Mouse (Mus musculus) spleen, adult 2 months (tissue): ENCODE measurements around the gene Gm37240. TPM values are rescaled to one million over a fixed set of nuclear protein-coding genes. Genes with fewer than 3 reads are reported as not detected.
A peak's percentile ranks its signal among the peaks of the same experiment; 100 is the strongest.

ENCODE experiments used
- DNase-seq, 2 experiments: peaks; one replicate each; pipeline versions ENCODE4 v3.0.0 to v3.0.0-alpha.2; 2012 to 2021; ENCODE audit warnings: low spot score in 2 of 2, low read depth in 1 of 2
- H3K27ac ChIP-seq: fragments of 200-500 bp; 2 replicates; pipeline ENCODE4 v1.5.1; 2012; ENCODE audit warnings: low read length, inconsistent platforms; ENCODE audit not compliant: insufficient read depth
- H3K27me3 ChIP-seq: fragments of 200-500 bp; 2 replicates; pipeline ENCODE4 v1.6.1; 2012; ENCODE audit warnings: mild to moderate bottlenecking, moderate library complexity, low read length, inconsistent platforms; ENCODE audit not compliant: control insufficient read depth, insufficient read depth
- H3K36me3 ChIP-seq: fragments of 200-500 bp; 2 replicates; pipeline ENCODE4 v1.6.1; 2012; ENCODE audit warnings: mild to moderate bottlenecking, low read length, inconsistent platforms; ENCODE audit not compliant: control insufficient read depth, insufficient read depth
- H3K4me1 ChIP-seq: fragments of 200-500 bp; 2 replicates; pipeline ENCODE4 v1.6.1; 2011; ENCODE audit warnings: inconsistent platforms; ENCODE audit not compliant: control insufficient read depth, insufficient read depth, insufficient read length
- H3K4me3 ChIP-seq: fragments of 200-500 bp; 2 replicates; pipeline ENCODE4 v1.5.1; 2011; ENCODE audit warnings: mild to moderate bottlenecking, inconsistent platforms; ENCODE audit not compliant: insufficient read depth, insufficient read length; ENCODE audit errors: extremely low read depth
- CTCF ChIP-seq: fragments of 200-500 bp; IDR thresholded peaks from 2 replicates; pipeline ENCODE4 v1.5.1; 2011; ENCODE audit warnings: mild to moderate bottlenecking, inconsistent platforms; ENCODE audit not compliant: insufficient read depth, insufficient read length, insufficient replicate concordance; ENCODE audit errors: extremely low read depth
- POLR2A ChIP-seq: fragments of 200-500 bp; IDR thresholded peaks from 2 replicates; pipeline ENCODE4 v1.6.1; 2011; ENCODE audit warnings: low read depth, low read length, inconsistent platforms
- WGBS: fragments of 180-500 bp; shearing (Covaris S2); methylation state at CpG from one replicate; pipeline ENCODE4 v1.1.7; 2018; 5-methylcytosine and 5-hydroxymethylcytosine counted together
- polyA plus RNA-seq: library from polyadenylated mRNA; depleted of rRNA; stranded (reverse); fragments of >200 nt; gene quantifications from 2 replicates; pipeline ENCODE4 v1.2.3, GENCODE M21; 2012

Gm37240 gene
- polyA plus RNA-seq, 1 experiment, result 1.1 TPM

GRCm38 (mm10) chr3:84631586-84631985 is 1255.7 kb downstream of the Gm37240 start:
- no peak for TF ChIP-seq POLR2A
- TF ChIP-seq CTCF, result no peak
- H3K4me1 ChIP-seq, result no peaks in the 10 kb centered on the region; the same call in 1 of the 2 replicates
- no peaks in the 10 kb centered on the region for H3K36me3 ChIP-seq
- no peaks in the 10 kb centered on the region for H3K27me3 ChIP-seq
- DNase-seq, result no peak
- no peak overlapping the region for H3K4me3 ChIP-seq
- no peak overlapping the region for H3K27ac ChIP-seq
- WGBS, result 97% methylated on average over 9 of the region's 9 CpGs

- TF ChIP-seq POLR2A (no peak), CTCF (no peak)
- DNase-seq, result no peak
- WGBS, result 13% methylated on average over 3 of the region's 3 CpGs
- no peak overlapping the region for H3K4me3 ChIP-seq
- H3K27me3 ChIP-seq, result no peaks in the 10 kb centered on the region
- no peaks in the 10 kb centered on the region for H3K36me3 ChIP-seq
- H3K4me1 ChIP-seq, result no peaks in the 10 kb centered on the region
- H3K27ac ChIP-seq, result no peak overlapping the region
Observed at GRCm38 (mm10) chr3:84622026-84622425, 1265.3 kb downstream of the Gm37240 start.

GRCm38 (mm10) chr3:84619725-84620124 is 1267.6 kb downstream of the Gm37240 start:
- no peaks in the 10 kb centered on the region for H3K36me3 ChIP-seq
- WGBS, result 93% methylated on average over 6 of the region's 6 CpGs
- H3K27ac ChIP-seq, result no peak overlapping the region
- no peak overlapping the region for H3K4me3 ChIP-seq
- H3K27me3 ChIP-seq, result no peaks in the 10 kb centered on the region
- H3K4me1 ChIP-seq, result no peaks in the 10 kb centered on the region
- TF ChIP-seq POLR2A (no peak), CTCF (no peak)
- DNase-seq, result no peak

GRCm38 (mm10) chr3:84619056-84619455 is 1268.3 kb downstream of the Gm37240 start:
- no peaks in the 10 kb centered on the region for H3K27me3 ChIP-seq
- TF ChIP-seq CTCF, result no peak
- TF ChIP-seq POLR2A, result no peak
- no peak overlapping the region for H3K4me3 ChIP-seq
- H3K4me1 ChIP-seq, result no peaks in the 10 kb centered on the region
- H3K27ac ChIP-seq, result no peak overlapping the region
- DNase-seq, result no peak
- 93% methylated on average over 7 of the region's 7 CpGs for WGBS
- H3K36me3 ChIP-seq, result no peaks in the 10 kb centered on the region

- Histone ChIP-seq H3K4me1 (no peaks in the 10 kb centered on the region), H3K4me3 (no peak overlapping the region), H3K27me3 (no peaks in the 10 kb centered on the region), H3K27ac (no peak overlapping the region), H3K36me3 (no peaks in the 10 kb centered on the region)
- WGBS, result 87% methylated on average over 2 of the region's 2 CpGs
- TF ChIP-seq POLR2A, result no peak
- TF ChIP-seq CTCF, result no peak
- no peak for DNase-seq
Observed at GRCm38 (mm10) chr3:84618627-84619026, 1268.7 kb downstream of the Gm37240 start.

GRCm38 (mm10) chr3:84615856-84616225 is 1271.5 kb downstream of the Gm37240 start:
- 68% methylated on average over 7 of the region's 7 CpGs for WGBS
- Histone ChIP-seq H3K27me3 (no peaks in the 10 kb centered on the region), H3K36me3 (no peaks in the 10 kb centered on the region), H3K4me3 (no peak overlapping the region), H3K27ac (no peak overlapping the region), H3K4me1 (no peaks in the 10 kb centered on the region)
- no peak for TF ChIP-seq CTCF
- no peak for TF ChIP-seq POLR2A
- DNase-seq, result no peak

GRCm38 (mm10) chr3:84615050-84615855 is 1272.1 kb downstream of the Gm37240 start:
- 26% methylated on average over 5 of the region's 5 CpGs for WGBS
- no peaks in the 10 kb centered on the region for H3K27me3 ChIP-seq
- no peaks in the 10 kb centered on the region for H3K36me3 ChIP-seq
- TF ChIP-seq CTCF, result no peak; the same call in 1 of the 2 replicates
- TF ChIP-seq POLR2A, result no peak
- DNase-seq, result peak in 1 of 2 experiments; percentile 22
- H3K27ac ChIP-seq, result no peak overlapping the region
- H3K4me1 ChIP-seq, result no peaks in the 10 kb centered on the region
- H3K4me3 ChIP-seq, result no peak overlapping the region
